Mouse (Mus musculus) spleen, postnatal 10 days (tissue): ENCODE data around the gene Treh.
A peak's percentile ranks its signal among the peaks of the same experiment; 100 is the strongest.

ENCODE experiments used
- DNase-seq, 2 experiments: peaks; one replicate each; pipeline ENCODE4 v3.0.0; 2021 to 2022; ENCODE audit warnings: low spot score in 2 of 2

Treh gene

GRCm38 (mm10) chr9:44678288-44678871 lies 5.3 kb downstream of the Treh start:
- no peak for DNase-seq

- no peak for DNase-seq
Observed at GRCm38 (mm10) chr9:44679565-44679964, 6.5 kb downstream of the Treh start.

- DNase-seq = no peak
Observed at GRCm38 (mm10) chr9:44683046-44683445, 10.0 kb downstream of the Treh start.

GRCm38 (mm10) chr9:44685346-44686330 lies 12.6 kb downstream of the Treh start:
- DNase-seq = peak; percentile 71 to 82

GRCm38 (mm10) chr9:44686638-44687037 lies 13.6 kb downstream of the Treh start:
- DNase-seq = no peak

GRCm38 (mm10) chr9:44688013-44688412 lies 15.0 kb downstream of the Treh start:
- no peak for DNase-seq

- DNase-seq = peak in 1 of 2 experiments; percentile 57
Observed at GRCm38 (mm10) chr9:44690641-44691040, 17.6 kb downstream of the Treh start.

GRCm38 (mm10) chr9:44691671-44692520 lies 18.9 kb downstream of the Treh start:
- no peak for DNase-seq

- no peak for DNase-seq
Observed at GRCm38 (mm10) chr9:44693071-44693470, 20.0 kb downstream of the Treh start.

GRCm38 (mm10) chr9:44697866-44698265 lies 24.8 kb downstream of the Treh start:
- no peak for DNase-seq

GRCm38 (mm10) chr9:44699196-44699595 lies 26.2 kb downstream of the Treh start:
- DNase-seq = no peak

- no peak for DNase-seq
Observed at GRCm38 (mm10) chr9:44699730-44700129, 26.7 kb downstream of the Treh start.

GRCm38 (mm10) chr9:44707749-44708428 lies 34.9 kb downstream of the Treh start:
- no peak for DNase-seq

GRCm38 (mm10) chr9:44708429-44708765 lies 35.4 kb downstream of the Treh start:
- peak; percentile 29 to 67 for DNase-seq

- no peak for DNase-seq
Observed at GRCm38 (mm10) chr9:44708925-44709324, 35.9 kb downstream of the Treh start.

- peak in 1 of 2 experiments; percentile 51 for DNase-seq
Observed at GRCm38 (mm10) chr9:44709600-44709999, 36.6 kb downstream of the Treh start.

GRCm38 (mm10) chr9:44710213-44710612 lies 37.2 kb downstream of the Treh start:
- DNase-seq = no peak

- no peak for DNase-seq
Observed at GRCm38 (mm10) chr9:44711602-44712001, 38.6 kb downstream of the Treh start.

- no peak for DNase-seq
Observed at GRCm38 (mm10) chr9:44713080-44713479, 40.0 kb downstream of the Treh start.

GRCm38 (mm10) chr9:44713574-44713973 lies 40.5 kb downstream of the Treh start:
- no peak for DNase-seq

- no peak for DNase-seq
Observed at GRCm38 (mm10) chr9:44715109-44715508, 42.1 kb downstream of the Treh start.
